Mouse (Mus musculus) spleen, postnatal 14 days (tissue): ENCODE data around the gene Sox5.

Experiments
- DNase-seq, 2 experiments: peaks; one replicate each; pipeline ENCODE4 v3.0.0; 2021 to 2022; ENCODE audit warnings: low spot score in 2 of 2

Gene Sox5

GRCm38 (mm10) chr6:144105645-144106044, 676.1 kb downstream of the Sox5 start:
- DNase-seq = no peak

GRCm38 (mm10) chr6:144103612-144104011, 678.2 kb downstream of the Sox5 start:
- no peak for DNase-seq

- no peak for DNase-seq
These were observed 680.9 kb downstream of the Sox5 start for GRCm38 (mm10) chr6:144100852-144101251.

GRCm38 (mm10) chr6:144098119-144098518, 683.7 kb downstream of the Sox5 start:
- DNase-seq = no peak

- no peak for DNase-seq
These were observed 693.5 kb downstream of the Sox5 start for GRCm38 (mm10) chr6:144088256-144088655.

- no peak for DNase-seq
These were observed 695.5 kb downstream of the Sox5 start for GRCm38 (mm10) chr6:144086096-144086810.

- DNase-seq = no peak
These were observed 699.5 kb downstream of the Sox5 start for GRCm38 (mm10) chr6:144082297-144082696.

- no peak for DNase-seq
These were observed 704.0 kb downstream of the Sox5 start for GRCm38 (mm10) chr6:144077826-144078225.

- DNase-seq = no peak
These were observed 705.4 kb downstream of the Sox5 start for GRCm38 (mm10) chr6:144076376-144076775.

- DNase-seq = no peak
These were observed 706.3 kb downstream of the Sox5 start for GRCm38 (mm10) chr6:144075327-144075941.

- DNase-seq = no peak
These were observed 707.0 kb downstream of the Sox5 start for GRCm38 (mm10) chr6:144074826-144075225.

- no peak for DNase-seq
These were observed 711.3 kb downstream of the Sox5 start for GRCm38 (mm10) chr6:144070461-144070860.

GRCm38 (mm10) chr6:144067491-144067890, 714.3 kb downstream of the Sox5 start:
- no peak for DNase-seq

GRCm38 (mm10) chr6:144062428-144062827, 719.3 kb downstream of the Sox5 start:
- DNase-seq = no peak

GRCm38 (mm10) chr6:144061814-144062213, 720.0 kb downstream of the Sox5 start:
- DNase-seq = no peak

GRCm38 (mm10) chr6:144057098-144057632, 724.6 kb downstream of the Sox5 start:
- DNase-seq = no peak

- DNase-seq = no peak
These were observed 725.3 kb downstream of the Sox5 start for GRCm38 (mm10) chr6:144056252-144057097.

GRCm38 (mm10) chr6:144052487-144052886, 729.3 kb downstream of the Sox5 start:
- DNase-seq = no peak

GRCm38 (mm10) chr6:144051316-144051715, 730.5 kb downstream of the Sox5 start:
- no peak for DNase-seq

- no peak for DNase-seq
These were observed 733.4 kb downstream of the Sox5 start for GRCm38 (mm10) chr6:144048201-144048924.

- DNase-seq = no peak
These were observed 736.3 kb downstream of the Sox5 start for GRCm38 (mm10) chr6:144045503-144045902.

GRCm38 (mm10) chr6:144044381-144044780, 737.4 kb downstream of the Sox5 start:
- no peak for DNase-seq
